Mouse (Mus musculus) right cerebral cortex, postnatal 36 days (tissue): Measurements from ENCODE around the gene Rhoa.
"Not testable (repeated sequence)": the region's sequence is repeated elsewhere in the genome, so short reads cannot be mapped to it uniquely, and the experiment has no call there.

Experiments used
- DNase-seq, 2 experiments: peaks; one replicate each; pipeline ENCODE4 v3.0.0; 2022; ENCODE audit warnings: low spot score in 2 of 2, mixed read lengths in 1 of 2

The Rhoa gene

GRCm38 (mm10) chr9:108287526-108288238 lies 18.2 kb upstream of the Rhoa start:
- DNase-seq: not testable (repeated sequence)

GRCm38 (mm10) chr9:108289347-108289746 lies 16.6 kb upstream of the Rhoa start:
- no peak for DNase-seq

GRCm38 (mm10) chr9:108290016-108290750 lies 15.7 kb upstream of the Rhoa start, which contains the start of gene Nicn1:
Nicn1 (plus strand) TSS chr9:108290429.
- peak; percentile 93 to 97 for DNase-seq

- no peak for DNase-seq
Measured at GRCm38 (mm10) chr9:108290773-108291172, 15.2 kb upstream of the Rhoa start.

- DNase-seq: no peak
Measured at GRCm38 (mm10) chr9:108296453-108297355, 9.2 kb upstream of the Rhoa start, which contains the start of gene Amt. Amt (plus strand) TSS chr9:108296853.

GRCm38 (mm10) chr9:108301853-108302252 lies 4.1 kb upstream of the Rhoa start:
- no peak for DNase-seq

- DNase-seq: no peak
Measured at GRCm38 (mm10) chr9:108304716-108305115, 1.2 kb upstream of the Rhoa start.

- DNase-seq: no peak
Measured at GRCm38 (mm10) chr9:108305170-108305569, 759 bp upstream of the Rhoa start.

- DNase-seq: peak in 1 of 2 experiments; percentile 41
Measured at GRCm38 (mm10) chr9:108306571-108306980, 647 bp downstream of the Rhoa start.

GRCm38 (mm10) chr9:108307021-108307807 lies 1.3 kb downstream of the Rhoa start:
- no peak for DNase-seq

- DNase-seq: no peak
Measured at GRCm38 (mm10) chr9:108308141-108308540, 2.2 kb downstream of the Rhoa start.

- DNase-seq: no peak
Measured at GRCm38 (mm10) chr9:108317572-108317971, 11.6 kb downstream of the Rhoa start.

GRCm38 (mm10) chr9:108318462-108318861 lies 12.5 kb downstream of the Rhoa start:
- no peak for DNase-seq

- not testable (repeated sequence) for DNase-seq
Measured at GRCm38 (mm10) chr9:108322054-108322453, 16.1 kb downstream of the Rhoa start.

GRCm38 (mm10) chr9:108324784-108325183 lies 18.9 kb downstream of the Rhoa start:
- no peak for DNase-seq

GRCm38 (mm10) chr9:108325811-108326210 lies 19.9 kb downstream of the Rhoa start:
- no peak for DNase-seq

- no peak for DNase-seq
Measured at GRCm38 (mm10) chr9:108337848-108338550, 32.1 kb downstream of the Rhoa start.

GRCm38 (mm10) chr9:108338551-108338885 lies 32.6 kb downstream of the Rhoa start:
- DNase-seq: no peak

GRCm38 (mm10) chr9:108338886-108339781 lies 33.2 kb downstream of the Rhoa start, which contains the start of gene Gpx1:
Gpx1 (plus strand) TSS chr9:108338903.
- DNase-seq: peak; percentile 78 to 80
